Mouse (Mus musculus) erythroblast, embryonic 14.5 days (primary cell): ENCODE measurements around the gene Rpl6. TPM values are rescaled to one million over a fixed set of nuclear protein-coding genes. Genes with fewer than 3 reads are reported as not detected.
"Not testable (repeated sequence)": the region's sequence is repeated elsewhere in the genome, so short reads cannot be mapped to it uniquely, and the experiment has no call there.

Experiments used
- H3K27me3 ChIP-seq: 2 replicates; pipeline ENCODE4 v1.6.1; 2012; ENCODE audit warnings: inconsistent platforms; ENCODE audit not compliant: control insufficient read depth
- H3K36me3 ChIP-seq: 2 replicates; pipeline ENCODE4 v1.6.1; 2012; ENCODE audit warnings: mild to moderate bottlenecking, inconsistent platforms; ENCODE audit not compliant: control insufficient read depth
- H3K4me1 ChIP-seq: 2 replicates; pipeline ENCODE4 v1.6.1; 2012; ENCODE audit warnings: inconsistent platforms; ENCODE audit not compliant: control insufficient read depth
- H3K4me3 ChIP-seq: replicated peaks from 2 replicates; pipeline ENCODE3; 2012; ENCODE audit warnings: moderate library complexity, mild to moderate bottlenecking, inconsistent platforms
- H3K9me3 ChIP-seq: 2 replicates; pipeline ENCODE4 v1.6.1; 2012; ENCODE audit warnings: low read length, inconsistent platforms, mixed read lengths; ENCODE audit not compliant: control insufficient read depth
- GATA1 ChIP-seq: IDR thresholded peaks from 2 replicates; pipeline ENCODE4 v1.6.1; 2012; ENCODE audit warnings: low read length, inconsistent platforms, mixed read lengths
- TAL1 ChIP-seq: IDR thresholded peaks from 3 replicates; pipeline ENCODE4 v1.6.1; 2012; ENCODE audit warnings: low read length, inconsistent platforms, mixed read lengths
- polyA plus RNA-seq: library from polyadenylated mRNA; stranded (reverse); fragments of >175 nt; gene quantifications from 2 replicates; pipeline ENCODE4 v1.2.3, GENCODE M21; 2012

Gene Rpl6
- polyA plus RNA-seq, 1 experiment: 24.9 TPM

- Histone ChIP-seq H3K9me3 (no peaks in the 10 kb centered on the region; the same call in 1 of the 2 replicates), H3K4me3 (no peak overlapping the region), H3K27me3 (no peaks in the 10 kb centered on the region), H3K36me3 (peaks cover 88% of the 10 kb centered on the region), H3K4me1 (peaks cover 86% of the 10 kb centered on the region)
- TF ChIP-seq GATA1 (no peak), TAL1 (no peak)
Measured at GRCm38 (mm10) chr5:121226845-121227244, 22.6 kb downstream of the Rpl6 start.

GRCm38 (mm10) chr5:121227330-121227729 lies 23.0 kb downstream of the Rpl6 start:
- H3K9me3 ChIP-seq, H3K27me3 ChIP-seq, H3K4me3 ChIP-seq: not testable (repeated sequence)
- H3K36me3 ChIP-seq: peaks cover 88% of the 10 kb centered on the region
- peaks cover 86% of the 10 kb centered on the region for H3K4me1 ChIP-seq

GRCm38 (mm10) chr5:121229182-121229581 lies 24.9 kb downstream of the Rpl6 start:
- H3K36me3 ChIP-seq: peaks cover 95% of the 10 kb centered on the region

GRCm38 (mm10) chr5:121230811-121231210 lies 26.5 kb downstream of the Rpl6 start:
- peaks cover 95% of the 10 kb centered on the region for H3K4me1 ChIP-seq
- H3K9me3 ChIP-seq: no peaks in the 10 kb centered on the region; the same call in 1 of the 2 replicates
- no peaks in the 10 kb centered on the region for H3K27me3 ChIP-seq
- H3K36me3 ChIP-seq: peaks cover 95% of the 10 kb centered on the region
- TF ChIP-seq TAL1 (no peak), GATA1 (no peak)
- peak overlapping the region; percentile 45 for H3K4me3 ChIP-seq

More at GRCm38 (mm10) chr5:121229182-121229581, 24.9 kb downstream of the Rpl6 start:
- peaks cover 93% of the 10 kb centered on the region for H3K4me1 ChIP-seq
- H3K4me3 ChIP-seq: no peak overlapping the region
- TF ChIP-seq TAL1 (no peak), GATA1 (no peak)
- no peaks in the 10 kb centered on the region for H3K27me3 ChIP-seq
- no peaks in the 10 kb centered on the region; the same call in 1 of the 2 replicates for H3K9me3 ChIP-seq

- H3K9me3 ChIP-seq: no peaks in the 10 kb centered on the region; the same call in 1 of the 2 replicates
- peaks cover 92% of the 10 kb centered on the region for H3K36me3 ChIP-seq
- TF ChIP-seq TAL1: no peak
- TF ChIP-seq GATA1: no peak
- H3K4me3 ChIP-seq: no peak overlapping the region
- H3K4me1 ChIP-seq: peaks cover 96% of the 10 kb centered on the region
- H3K27me3 ChIP-seq: no peaks in the 10 kb centered on the region
Measured at GRCm38 (mm10) chr5:121232789-121233188, 28.5 kb downstream of the Rpl6 start.

GRCm38 (mm10) chr5:121233726-121234125 lies 29.4 kb downstream of the Rpl6 start:
- Histone ChIP-seq H3K9me3 (no peaks in the 10 kb centered on the region; the same call in 1 of the 2 replicates), H3K36me3 (peaks cover 92% of the 10 kb centered on the region), H3K27me3 (no peaks in the 10 kb centered on the region), H3K4me3 (peak overlapping the region; percentile 42), H3K4me1 (peaks cover 96% of the 10 kb centered on the region)
- no peak for TF ChIP-seq TAL1
- TF ChIP-seq GATA1: peak; percentile 46

- peaks cover 96% of the 10 kb centered on the region for H3K4me1 ChIP-seq
- TF ChIP-seq GATA1: peak; percentile 94
- TF ChIP-seq TAL1: peak; percentile 98
- H3K9me3 ChIP-seq: no peaks in the 10 kb centered on the region; the same call in 1 of the 2 replicates
- peak overlapping the region; percentile 55 for H3K4me3 ChIP-seq
- peaks cover 90% of the 10 kb centered on the region for H3K36me3 ChIP-seq
- H3K27me3 ChIP-seq: no peaks in the 10 kb centered on the region
Measured at GRCm38 (mm10) chr5:121236171-121236570, 31.9 kb downstream of the Rpl6 start.

GRCm38 (mm10) chr5:121238208-121238607 lies 33.9 kb downstream of the Rpl6 start:
- Histone ChIP-seq H3K4me1 (peaks cover 97% of the 10 kb centered on the region), H3K27me3 (no peaks in the 10 kb centered on the region), H3K4me3 (no peak overlapping the region), H3K36me3 (peaks cover 90% of the 10 kb centered on the region), H3K9me3 (no peaks in the 10 kb centered on the region; the same call in 1 of the 2 replicates)
- TF ChIP-seq TAL1: no peak
- no peak for TF ChIP-seq GATA1

- H3K36me3 ChIP-seq: peaks cover 83% of the 10 kb centered on the region
- peak overlapping the region; percentile 30 for H3K4me3 ChIP-seq
- H3K9me3 ChIP-seq: no peaks in the 10 kb centered on the region; the same call in 1 of the 2 replicates
- H3K27me3 ChIP-seq: no peaks in the 10 kb centered on the region
- no peak for TF ChIP-seq TAL1
- no peak for TF ChIP-seq GATA1
- peaks cover 97% of the 10 kb centered on the region for H3K4me1 ChIP-seq
Measured at GRCm38 (mm10) chr5:121239846-121240245, 35.6 kb downstream of the Rpl6 start.

- Histone ChIP-seq H3K36me3 (peaks cover 87% of the 10 kb centered on the region), H3K9me3 (no peaks in the 10 kb centered on the region), H3K27me3 (no peaks in the 10 kb centered on the region), H3K4me3 (peak overlapping the region; percentile 21), H3K4me1 (peaks cover 98% of the 10 kb centered on the region)
- no peak for TF ChIP-seq TAL1
- TF ChIP-seq GATA1: no peak
Measured at GRCm38 (mm10) chr5:121241182-121241581, 36.9 kb downstream of the Rpl6 start.
